In genomic region chr13:78200991-78201870, GRCm38 (mm10) we compare ENCODE assay signal across 8 mouse cellular contexts. TPM values are rescaled to one million over a fixed set of nuclear protein-coding genes. Genes with fewer than 3 reads are reported as not detected.
DNase-seq lines count a peak whose midpoint lies in the region; ATAC-seq lines count a peak whose summit lies in the region.

No protein-coding gene starts in this region.

- peak; percentile 71 for ATAC-seq in common myeloid progenitor, adult 5-6 weeks (replicated peaks; ENCODE audit: low read depth, poor library complexity, severe bottlenecking)
- ATAC-seq in megakaryocyte progenitor cell, adult 5-6 weeks (replicated peaks; ENCODE audit: poor library complexity): peak; percentile 81
- no peak for ATAC-seq in erythroid progenitor cell, adult 5-6 weeks (replicated peaks; ENCODE audit: low FRiP score, poor library complexity, severe bottlenecking)

- DNase-seq in adipocyte (ENCODE audit: low spot score): peak; percentile 84
- DNase-seq in gastrocnemius, postnatal 10 days: peak; percentile 85
- peak; percentile 52 for DNase-seq in induced T-regulatory cell, adult 2 months (ENCODE audit: low read depth)
- DNase-seq in left cerebral cortex, postnatal 10 days (ENCODE audit: extremely low spot score in 1 of 2, low spot score in 2 of 2): peak; percentile 94 to 95
- DNase-seq in skeletal muscle tissue, adult 2 months (ENCODE audit: low read depth, low spot score): peak; percentile 74

- intact Hi-C loops in left cerebral cortex, postnatal 10 days (cut with DNase I): loop anchor here (5.0 to 10.0 kb wide), 7 partner anchors 321 to 1644 kb away; no protein-coding TSS in a partner anchor

RNA-seq across cellular contexts. Expression of gene Nr2f1, which starts 1.7 kb away (rescaled TPM):
- total RNA-seq in common myeloid progenitor, adult 5-6 weeks (2017): not detected in 2 replicates
- total RNA-seq in gastrocnemius, postnatal 10 days (2021): 1 to 10 TPM; 3.0 to 3.3 TPM
- 100 to 1,000 TPM; 146 to 153 TPM for total RNA-seq in left cerebral cortex, postnatal 10 days (2021)
- not detected in 2 replicates for total RNA-seq in megakaryocyte progenitor cell, adult 5-6 weeks (2015)
- total RNA-seq in megakaryocyte progenitor cell, adult 5-6 weeks (2017): not detected in 2 replicates
- total RNA-seq in erythroid progenitor cell, adult 5-6 weeks (2015; ENCODE audit: low replicate concordance): not detected in 2 replicates
- total RNA-seq in erythroid progenitor cell, adult 5-6 weeks (2017; ENCODE audit: low replicate concordance): not detected in 2 replicates

Comparison
In these comparisons a context has a peak if more than half of its experiments do, and no peak if none do; other contexts are left out.
1. RNA of gene Nr2f1, which starts 1.7 kb away (total RNA-seq): 146 to 153 TPM in left cerebral cortex, postnatal 10 days; 3.0 to 3.3 TPM in gastrocnemius, postnatal 10 days, not detected in common myeloid progenitor, adult 5-6 weeks, not detected in megakaryocyte progenitor cell, adult 5-6 weeks and not detected in erythroid progenitor cell, adult 5-6 weeks; every median in the first group is over 10 times any median in the second.
2. Peak in every context shown above with its lines, with median percentiles within 50 percentile points of each other: DNase-seq.